Mouse (Mus musculus): ENCODE results near the gene Slc26a10. TPM values are rescaled to one million over a fixed set of nuclear protein-coding genes. Genes with fewer than 3 reads are reported as not detected.
"Not testable (repeated sequence)": the region's sequence is repeated elsewhere in the genome, so short reads cannot be mapped to it uniquely, and the experiment has no call there.

Gene Slc26a10
- polyA plus RNA-seq, 1 experiment from 2014 or later: 1.6 TPM

DNA sequence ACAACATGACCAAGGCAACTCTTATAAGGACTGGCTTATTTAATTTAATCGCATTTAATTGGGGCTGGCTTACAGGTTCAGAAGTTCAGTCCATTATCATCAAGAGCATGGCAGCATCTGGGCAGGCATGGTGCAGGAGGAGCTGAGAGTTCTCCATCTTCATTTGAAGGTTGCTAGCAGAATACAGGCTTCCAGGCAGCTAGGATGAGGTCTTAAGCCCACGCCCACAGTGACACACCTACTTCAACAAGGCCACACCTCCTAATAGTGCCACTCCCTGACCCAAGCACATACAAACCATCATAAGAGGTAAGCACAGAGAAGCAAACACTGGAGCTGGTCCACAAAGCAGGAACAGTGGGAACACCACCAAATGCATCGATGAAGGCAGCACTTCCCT is 29.2 kb downstream of the Slc26a10 start:
- not testable (repeated sequence) for ATAC-seq; H3K27ac ChIP-seq (ENCODE audit: low read length); H3K4me3 ChIP-seq (replicated peaks; ENCODE audit: low read length); H3K36me3 ChIP-seq (ENCODE audit: control insufficient read depth, insufficient read depth); H3K27me3 ChIP-seq (replicated peaks; ENCODE audit: control insufficient read depth, insufficient read depth, low read length); H3K9me3 ChIP-seq (ENCODE audit: control insufficient read depth, low read length); H3K9ac ChIP-seq (replicated peaks; ENCODE audit: low read depth, low read length); H3K4me1 ChIP-seq (replicated peaks; ENCODE audit: control insufficient read depth, insufficient read depth, low read length); H3K4me2 ChIP-seq (ENCODE audit: low read length)
- WGBS: 85% methylated on average over 3 of the region's 3 CpGs

GRCm38 (mm10) chr10:127150471-127150872 is 30.0 kb downstream of the Slc26a10 start:
- H3K9me3 ChIP-seq (ENCODE audit: control insufficient read depth, low read length): no peaks in the 10 kb centered on the region
- no peak overlapping the region for H3K4me2 ChIP-seq (ENCODE audit: low read length)
- no peaks in the 10 kb centered on the region for H3K27me3 ChIP-seq (replicated peaks; ENCODE audit: control insufficient read depth, insufficient read depth, low read length)
- no peak overlapping the region for H3K27ac ChIP-seq (ENCODE audit: low read length)
- no peaks in the 10 kb centered on the region for H3K4me1 ChIP-seq (replicated peaks; ENCODE audit: control insufficient read depth, insufficient read depth, low read length)
- no peaks in the 10 kb centered on the region for H3K36me3 ChIP-seq (ENCODE audit: control insufficient read depth, insufficient read depth)
- no peak overlapping the region for H3K9ac ChIP-seq (replicated peaks; ENCODE audit: low read depth, low read length)
- no peak overlapping the region for H3K4me3 ChIP-seq (replicated peaks; ENCODE audit: low read length)
- 90% methylated on average over 4 of the region's 4 CpGs for WGBS
- ATAC-seq: no peak

DNA sequence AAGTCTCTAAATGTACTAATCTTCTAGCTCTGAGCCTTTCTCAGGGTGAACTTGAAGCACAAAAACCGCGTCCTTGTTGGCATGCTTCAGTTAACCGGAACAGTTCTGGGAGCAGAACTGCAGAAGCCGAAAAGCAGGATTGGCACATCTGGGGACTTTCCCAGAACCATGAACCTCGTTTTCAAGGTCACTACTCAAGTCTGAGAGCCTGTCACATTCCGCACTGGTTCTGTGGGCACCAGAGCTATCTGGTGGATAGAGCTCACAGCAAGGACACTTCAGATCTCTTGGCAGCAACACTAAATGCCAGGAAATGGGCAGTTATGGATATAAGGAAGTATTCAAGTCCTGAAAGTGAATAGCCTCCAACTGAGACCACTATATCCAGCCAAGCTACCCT is 33.3 kb downstream of the Slc26a10 start:
- WGBS: 80% methylated on average over 6 of the region's 6 CpGs
- Histone ChIP-seq H3K27me3 (replicated peaks; ENCODE audit: control insufficient read depth, insufficient read depth, low read length) (no peaks in the 10 kb centered on the region), H3K4me1 (replicated peaks; ENCODE audit: control insufficient read depth, insufficient read depth, low read length) (no peaks in the 10 kb centered on the region), H3K9me3 (ENCODE audit: control insufficient read depth, low read length) (no peaks in the 10 kb centered on the region), H3K4me2 (ENCODE audit: low read length) (no peak overlapping the region), H3K36me3 (ENCODE audit: control insufficient read depth, insufficient read depth) (no peaks in the 10 kb centered on the region), H3K27ac (ENCODE audit: low read length) (no peak overlapping the region), H3K9ac (replicated peaks; ENCODE audit: low read depth, low read length) (no peak overlapping the region), H3K4me3 (replicated peaks; ENCODE audit: low read length) (no peak overlapping the region)
- ATAC-seq: no peak

GRCm38 (mm10) chr10:127145303-127145702 is 35.1 kb downstream of the Slc26a10 start:
- Histone ChIP-seq H3K9me3 (ENCODE audit: control insufficient read depth, low read length) (no peaks in the 10 kb centered on the region), H3K27ac (ENCODE audit: low read length) (no peak overlapping the region), H3K36me3 (ENCODE audit: control insufficient read depth, insufficient read depth) (no peaks in the 10 kb centered on the region), H3K27me3 (replicated peaks; ENCODE audit: control insufficient read depth, insufficient read depth, low read length) (no peaks in the 10 kb centered on the region), H3K4me3 (replicated peaks; ENCODE audit: low read length) (no peak overlapping the region), H3K9ac (replicated peaks; ENCODE audit: low read depth, low read length) (no peak overlapping the region), H3K4me1 (replicated peaks; ENCODE audit: control insufficient read depth, insufficient read depth, low read length) (no peaks in the 10 kb centered on the region), H3K4me2 (ENCODE audit: low read length) (no peak overlapping the region)
- 93% methylated on average over 5 of the region's 5 CpGs for WGBS
- no peak for ATAC-seq

GRCm38 (mm10) chr10:127144536-127144935 is 35.9 kb downstream of the Slc26a10 start:
- H3K36me3 ChIP-seq (ENCODE audit: control insufficient read depth, insufficient read depth): no peaks in the 10 kb centered on the region
- no peak overlapping the region for H3K27ac ChIP-seq (ENCODE audit: low read length)
- no peak for ATAC-seq
- H3K4me2 ChIP-seq (ENCODE audit: low read length): no peak overlapping the region
- WGBS: 94% methylated on average over 7 of the region's 7 CpGs
- no peaks in the 10 kb centered on the region for H3K27me3 ChIP-seq (replicated peaks; ENCODE audit: control insufficient read depth, insufficient read depth, low read length)
- no peaks in the 10 kb centered on the region for H3K9me3 ChIP-seq (ENCODE audit: control insufficient read depth, low read length)
- no peak overlapping the region for H3K9ac ChIP-seq (replicated peaks; ENCODE audit: low read depth, low read length)
- no peak overlapping the region for H3K4me3 ChIP-seq (replicated peaks; ENCODE audit: low read length)
- H3K4me1 ChIP-seq (replicated peaks; ENCODE audit: control insufficient read depth, insufficient read depth, low read length): no peaks in the 10 kb centered on the region

GRCm38 (mm10) chr10:127143228-127143627 is 37.2 kb downstream of the Slc26a10 start:
- no peak overlapping the region for H3K4me2 ChIP-seq (ENCODE audit: low read length)
- 83% methylated on average over 8 of the region's 8 CpGs for WGBS
- H3K4me1 ChIP-seq (replicated peaks; ENCODE audit: control insufficient read depth, insufficient read depth, low read length): no peaks in the 10 kb centered on the region
- no peak for ATAC-seq
- H3K27ac ChIP-seq (ENCODE audit: low read length): no peak overlapping the region
- no peak overlapping the region for H3K4me3 ChIP-seq (replicated peaks; ENCODE audit: low read length)
- no peak overlapping the region for H3K9ac ChIP-seq (replicated peaks; ENCODE audit: low read depth, low read length)
- no peaks in the 10 kb centered on the region for H3K9me3 ChIP-seq (ENCODE audit: control insufficient read depth, low read length)
- H3K27me3 ChIP-seq (replicated peaks; ENCODE audit: control insufficient read depth, insufficient read depth, low read length): no peaks in the 10 kb centered on the region
- no peaks in the 10 kb centered on the region for H3K36me3 ChIP-seq (ENCODE audit: control insufficient read depth, insufficient read depth)

DNA sequence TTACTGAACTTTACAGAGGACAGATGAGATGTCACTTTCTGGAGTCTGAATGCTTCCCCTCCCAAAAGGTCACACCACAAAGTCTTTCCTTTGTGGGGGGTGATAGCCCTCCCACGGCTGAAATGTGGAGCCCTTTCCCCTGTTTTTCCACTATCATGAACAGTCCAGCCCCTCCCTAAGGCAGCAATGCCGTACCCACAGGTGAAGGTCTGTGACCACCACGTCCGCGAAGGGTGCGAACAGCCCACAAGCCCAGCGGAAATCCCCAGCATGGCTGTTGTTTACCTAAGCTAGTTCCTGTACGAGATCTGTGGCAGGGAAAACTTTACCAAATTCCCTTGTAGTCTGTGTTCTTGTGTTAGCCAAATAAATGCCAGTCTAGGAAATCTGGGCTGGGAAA is 38.9 kb downstream of the Slc26a10 start:
- no peak overlapping the region for H3K4me3 ChIP-seq (replicated peaks; ENCODE audit: low read length)
- H3K4me1 ChIP-seq (replicated peaks; ENCODE audit: control insufficient read depth, insufficient read depth, low read length): no peaks in the 10 kb centered on the region
- no peak overlapping the region for H3K4me2 ChIP-seq (ENCODE audit: low read length)
- no peaks in the 10 kb centered on the region for H3K9me3 ChIP-seq (ENCODE audit: control insufficient read depth, low read length)
- H3K36me3 ChIP-seq (ENCODE audit: control insufficient read depth, insufficient read depth): no peaks in the 10 kb centered on the region
- H3K27me3 ChIP-seq (replicated peaks; ENCODE audit: control insufficient read depth, insufficient read depth, low read length): no peaks in the 10 kb centered on the region
- 87% methylated on average over 8 of the region's 8 CpGs for WGBS
- H3K27ac ChIP-seq (ENCODE audit: low read length): no peak overlapping the region
- H3K9ac ChIP-seq (replicated peaks; ENCODE audit: low read depth, low read length): no peak overlapping the region
- no peak for ATAC-seq

GRCm38 (mm10) chr10:127140971-127141370 is 39.5 kb downstream of the Slc26a10 start:
- H3K36me3 ChIP-seq (ENCODE audit: control insufficient read depth, insufficient read depth): no peaks in the 10 kb centered on the region
- no peaks in the 10 kb centered on the region for H3K4me1 ChIP-seq (replicated peaks; ENCODE audit: control insufficient read depth, insufficient read depth, low read length)
- H3K9ac ChIP-seq (replicated peaks; ENCODE audit: low read depth, low read length): no peak overlapping the region
- WGBS: 85% methylated on average over 11 of the region's 11 CpGs
- no peak overlapping the region for H3K4me3 ChIP-seq (replicated peaks; ENCODE audit: low read length)
- ATAC-seq: no peak
- no peaks in the 10 kb centered on the region for H3K9me3 ChIP-seq (ENCODE audit: control insufficient read depth, low read length)
- H3K4me2 ChIP-seq (ENCODE audit: low read length): no peak overlapping the region
- no peak overlapping the region for H3K27ac ChIP-seq (ENCODE audit: low read length)
- no peaks in the 10 kb centered on the region for H3K27me3 ChIP-seq (replicated peaks; ENCODE audit: control insufficient read depth, insufficient read depth, low read length)

DNA sequence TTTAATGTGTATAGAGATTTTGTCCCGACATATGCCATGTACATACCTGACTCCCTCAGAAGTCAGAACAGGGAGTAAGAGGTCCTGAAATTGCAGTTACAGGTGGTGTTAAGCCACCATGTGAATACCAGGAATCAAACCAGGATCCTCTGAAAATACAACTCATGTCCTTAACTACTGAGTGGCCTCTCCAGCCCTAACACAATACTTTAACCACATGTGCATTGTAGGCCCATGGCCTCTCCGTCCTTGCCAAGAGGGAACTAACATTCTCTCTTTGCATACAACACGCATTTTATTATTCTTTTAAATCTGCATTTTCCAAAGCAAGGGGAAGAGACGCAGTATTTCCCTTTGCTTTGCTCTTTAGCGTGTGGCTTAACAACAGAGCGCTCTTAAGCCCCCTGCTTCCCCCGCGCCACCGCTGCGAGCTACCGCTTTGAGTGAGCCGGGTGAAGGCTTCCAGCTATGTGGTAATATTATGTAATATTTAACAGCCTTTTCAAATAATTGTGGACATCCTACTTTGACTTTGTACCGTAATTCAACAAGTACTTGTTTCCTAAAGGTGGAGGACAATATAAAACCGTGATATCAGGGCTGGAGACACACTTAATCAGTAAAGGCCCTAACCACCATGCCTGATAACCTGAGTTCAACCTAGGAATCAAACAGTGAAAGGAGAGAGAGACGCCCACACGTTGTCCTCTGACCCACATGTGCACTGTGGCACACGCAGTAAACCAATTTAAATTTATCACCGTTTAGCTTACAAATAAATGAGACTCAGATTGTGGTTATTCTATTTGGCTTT is 41.9 kb downstream of the Slc26a10 start:
- H3K4me2 ChIP-seq (ENCODE audit: low read length): no peak overlapping the region
- ATAC-seq: no peak
- H3K9ac ChIP-seq (replicated peaks; ENCODE audit: low read depth, low read length): no peak overlapping the region
- no peaks in the 10 kb centered on the region for H3K36me3 ChIP-seq (ENCODE audit: control insufficient read depth, insufficient read depth)
- H3K4me1 ChIP-seq (replicated peaks; ENCODE audit: control insufficient read depth, insufficient read depth, low read length): no peaks in the 10 kb centered on the region
- 89% methylated on average over 18 of the region's 18 CpGs for WGBS
- no peak overlapping the region for H3K27ac ChIP-seq (ENCODE audit: low read length)
- no peaks in the 10 kb centered on the region for H3K27me3 ChIP-seq (replicated peaks; ENCODE audit: control insufficient read depth, insufficient read depth, low read length)
- H3K4me3 ChIP-seq (replicated peaks; ENCODE audit: low read length): no peak overlapping the region
- H3K9me3 ChIP-seq (ENCODE audit: control insufficient read depth, low read length): no peaks in the 10 kb centered on the region

- no peak for ATAC-seq
- no peak overlapping the region for H3K4me2 ChIP-seq (ENCODE audit: low read length)
- H3K9ac ChIP-seq (replicated peaks; ENCODE audit: low read depth, low read length): no peak overlapping the region
- H3K27me3 ChIP-seq (replicated peaks; ENCODE audit: control insufficient read depth, insufficient read depth, low read length): no peaks in the 10 kb centered on the region
- no peak overlapping the region for H3K4me3 ChIP-seq (replicated peaks; ENCODE audit: low read length)
- no peaks in the 10 kb centered on the region for H3K36me3 ChIP-seq (ENCODE audit: control insufficient read depth, insufficient read depth)
- H3K27ac ChIP-seq (ENCODE audit: low read length): no peak overlapping the region
- 88% methylated on average over 3 of the region's 3 CpGs for WGBS
- H3K9me3 ChIP-seq (ENCODE audit: control insufficient read depth, low read length): no peaks in the 10 kb centered on the region
- H3K4me1 ChIP-seq (replicated peaks; ENCODE audit: control insufficient read depth, insufficient read depth, low read length): no peaks in the 10 kb centered on the region
These were observed 42.5 kb downstream of the Slc26a10 start for GRCm38 (mm10) chr10:127137896-127138295.

Data from forebrain, embryonic 16.5 days (tissue).